Mouse (Mus musculus): Measurements from ENCODE around the gene Ybx2.

DNA sequence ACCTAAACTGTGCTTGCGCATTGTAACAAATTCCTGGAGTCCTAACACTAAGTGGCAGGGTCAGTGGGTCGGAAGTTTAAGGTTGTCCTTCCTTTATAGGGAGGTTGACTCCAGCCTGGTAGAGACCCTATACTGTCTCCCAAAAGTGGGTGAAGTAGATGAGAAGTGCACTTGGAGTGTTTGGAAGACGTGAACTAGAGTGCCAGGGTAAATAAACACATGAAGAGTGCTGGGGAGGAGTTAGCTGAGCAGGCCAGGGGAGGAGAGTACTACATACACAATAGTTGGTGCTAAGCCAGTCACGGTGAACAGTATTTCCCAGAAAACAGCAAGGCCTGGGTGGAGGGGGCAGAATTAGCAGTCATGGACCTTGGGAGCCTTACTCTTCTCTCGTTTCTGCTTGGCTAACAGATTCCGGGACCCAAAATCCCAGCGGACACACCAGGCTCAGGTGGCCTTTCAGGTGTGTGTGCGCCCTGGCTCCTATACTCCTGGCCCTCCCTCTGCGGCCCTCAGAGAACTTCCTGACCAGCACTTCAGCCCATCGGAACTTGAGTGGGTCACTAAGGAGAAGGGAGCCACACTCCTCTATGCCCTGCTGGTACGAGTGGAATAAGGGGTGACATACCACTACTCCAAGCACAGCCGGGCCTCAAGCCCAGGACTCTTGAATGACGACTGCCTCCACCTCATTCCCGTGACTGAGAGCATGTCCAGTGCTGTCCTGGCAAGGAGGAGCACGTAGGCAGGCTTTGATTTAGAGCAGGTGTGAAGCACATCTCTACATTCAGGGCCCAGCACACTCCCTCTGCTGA lies 22.7 kb upstream of the Ybx2 start:
- TF ChIP-seq CTCF (IDR thresholded peaks at IDR 0.05; ENCODE audit: borderline replicate concordance, insufficient read depth, low read length), result no peak
- no peak for TF ChIP-seq POLR2A (IDR thresholded peaks at IDR 0.05; ENCODE audit: low read depth, low read length)
